ENCODE assay signal across 8 mouse cellular contexts in the genomic region with DNA sequence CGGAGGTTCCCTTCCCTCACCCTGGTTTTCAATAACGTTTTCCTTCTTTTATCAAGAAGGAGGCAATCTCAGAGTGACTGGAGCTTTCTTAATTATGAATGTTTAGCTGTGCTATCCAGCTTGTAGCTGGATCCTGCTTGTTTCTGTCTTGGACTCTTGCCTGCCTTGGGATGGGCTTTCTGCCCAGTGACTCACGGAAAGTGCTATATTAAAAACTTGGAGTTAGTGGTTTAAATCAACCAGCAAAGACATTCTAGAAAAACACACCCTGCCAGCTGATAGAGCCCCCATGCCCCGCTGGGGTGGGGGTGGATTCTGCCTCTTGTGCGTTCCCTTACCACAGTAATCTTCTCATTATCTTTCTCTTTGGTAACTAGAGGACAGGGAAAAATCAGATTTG.
DNase-seq lines count a peak whose midpoint lies in the region; ATAC-seq and TF ChIP-seq lines count a peak whose summit lies in the region.

No protein-coding gene starts in this region.

- no peak overlapping the region for H3K27ac ChIP-seq in hindbrain, postnatal 0 days
- no peak overlapping the region for H3K27ac ChIP-seq in hindbrain, embryonic 13.5 days
- no peak overlapping the region for H3K27ac ChIP-seq in midbrain, embryonic 16.5 days (ENCODE audit: low read length)

- no peaks in the 10 kb centered on the region for H3K36me3 ChIP-seq in hindbrain, postnatal 0 days (ENCODE audit: insufficient read depth, low read length)
- H3K36me3 ChIP-seq in hindbrain, embryonic 13.5 days: no peaks in the 10 kb centered on the region
- H3K36me3 ChIP-seq in midbrain, embryonic 16.5 days (ENCODE audit: control insufficient read depth, insufficient read depth, low read length): no peaks in the 10 kb centered on the region

- TF ChIP-seq CTCF in hindbrain, postnatal 0 days (IDR thresholded peaks at IDR 0.05; ENCODE audit: low read depth): no peak

- intact Hi-C loops in heart, postnatal 25 days (cut with DNase I): loop anchor here (5.0 kb wide), 2 partner anchors 128 to 183 kb away; partner anchors contain the start of gene Bcl2l11

- no peaks in the 10 kb centered on the region for H3K27me3 ChIP-seq in hindbrain, postnatal 0 days (ENCODE audit: insufficient read depth, low read length)
- H3K27me3 ChIP-seq in hindbrain, embryonic 13.5 days: no peaks in the 10 kb centered on the region
- peaks cover 5% of the 10 kb centered on the region; the same call in 1 of the 2 replicates for H3K27me3 ChIP-seq in midbrain, embryonic 16.5 days (ENCODE audit: control insufficient read depth, insufficient read depth, low read depth, low read length)

- no peak overlapping the region for H3K4me3 ChIP-seq in hindbrain, postnatal 0 days (ENCODE audit: low read length)
- no peak overlapping the region for H3K4me3 ChIP-seq in hindbrain, embryonic 13.5 days
- no peak overlapping the region for H3K4me3 ChIP-seq in midbrain, embryonic 16.5 days (ENCODE audit: low read depth, low read length)

- no peaks in the 10 kb centered on the region for H3K9me3 ChIP-seq in hindbrain, postnatal 0 days (ENCODE audit: low read length)
- H3K9me3 ChIP-seq in hindbrain, embryonic 13.5 days: no peaks in the 10 kb centered on the region
- no peaks in the 10 kb centered on the region for H3K9me3 ChIP-seq in midbrain, embryonic 16.5 days (replicated peaks; ENCODE audit: control insufficient read depth, low read length, poor library complexity, severe bottlenecking)

- no peak for ATAC-seq in hindbrain, postnatal 0 days
- no peak for ATAC-seq in hindbrain, embryonic 13.5 days (ENCODE audit: low FRiP score)
- peak; percentile 93 for ATAC-seq in frontal cortex, adult (ENCODE audit: low TSS enrichment)
- ATAC-seq in midbrain, embryonic 16.5 days: no peak

- peak; percentile 57 for DNase-seq in hindbrain, postnatal 0 days (ENCODE audit: low spot score)
- DNase-seq in heart, postnatal 25 days (ENCODE audit: low spot score): peak; percentile 61
- DNase-seq in left cerebral cortex, adult 9 months (ENCODE audit: low spot score in 2 of 2): peak; percentile 55 to 94
- DNase-seq in right cerebral cortex, postnatal 36 days (ENCODE audit: low spot score in 2 of 2): peak; percentile 80 to 83
- DNase-seq in spleen, adult 18-20 months: no peak

- no peak overlapping the region for H3K9ac ChIP-seq in hindbrain, postnatal 0 days (replicated peaks; ENCODE audit: low read length)
- H3K9ac ChIP-seq in hindbrain, embryonic 13.5 days: no peak overlapping the region
- no peak overlapping the region for H3K9ac ChIP-seq in midbrain, embryonic 16.5 days (ENCODE audit: low read depth, low read length)

- WGBS in hindbrain, postnatal 0 days: 30% methylated on average over 5 of the region's 5 CpGs
- 41% methylated on average over 5 of the region's 5 CpGs for WGBS in hindbrain, embryonic 13.5 days
- 24% methylated on average over 5 of the region's 5 CpGs for WGBS in midbrain, embryonic 16.5 days

- H3K4me1 ChIP-seq in hindbrain, postnatal 0 days (ENCODE audit: insufficient read depth, low read length): peaks cover 23% of the 10 kb centered on the region
- peaks cover 25% of the 10 kb centered on the region for H3K4me1 ChIP-seq in hindbrain, embryonic 13.5 days (replicated peaks)
- peaks cover 8% of the 10 kb centered on the region for H3K4me1 ChIP-seq in midbrain, embryonic 16.5 days (ENCODE audit: control insufficient read depth, insufficient read depth, low read length)

- 0 out of 2 replicates have a peak overlapping the region, but pooled peaks have one; percentile 7 for H3K4me2 ChIP-seq in hindbrain, postnatal 0 days (ENCODE audit: low read depth, low read length)
- H3K4me2 ChIP-seq in hindbrain, embryonic 13.5 days: no peak overlapping the region
- H3K4me2 ChIP-seq in midbrain, embryonic 16.5 days (ENCODE audit: low read length): no peak overlapping the region

Comparison
In these comparisons a context has a peak if more than half of its experiments do, and no peak if none do; other contexts are left out.
1. DNase-seq: peak in hindbrain, postnatal 0 days (single experiment), heart, postnatal 25 days (single experiment), left cerebral cortex, adult 9 months (2 of 2) and right cerebral cortex, postnatal 36 days (2 of 2); none in spleen, adult 18-20 months (0 of 2).